Mouse (Mus musculus) hindbrain, embryonic 10.5 days (tissue): ENCODE measurements at regions not wholly inside any gene's neighbourhood (a gene's known extent, or its start where the extent isn't known, plus 50 kb on each side); places are given as distances from the start of the nearest gene placed in this dataset.

Source experiments
- DNase-seq: peaks from one replicate; pipeline ENCODE4 v3.0.0-alpha.2; 2017; ENCODE audit warnings: low spot score
- H3K27ac ChIP-seq: fragments of 300-500 bp; sonication (generic); 2 replicates; pipeline ENCODE4 v1.5.1; 2016; ENCODE audit warnings: mild to moderate bottlenecking, moderate library complexity
- H3K27me3 ChIP-seq: fragments of 300-500 bp; sonication (generic); 2 replicates; pipeline ENCODE4 v1.6.1; 2016; ENCODE audit warnings: mild to moderate bottlenecking; ENCODE audit not compliant: poor library complexity, insufficient read depth, severe bottlenecking
- H3K36me3 ChIP-seq: fragments of 300-500 bp; sonication (generic); 2 replicates; pipeline ENCODE4 v1.6.1; 2016; ENCODE audit warnings: mild to moderate bottlenecking, moderate library complexity
- H3K4me1 ChIP-seq: fragments of 300-500 bp; sonication (generic); replicated peaks from 2 replicates; pipeline ENCODE4 v1.6.1; 2016; ENCODE audit warnings: mild to moderate bottlenecking
- H3K4me3 ChIP-seq: fragments of 300-500 bp; sonication (generic); 2 replicates; pipeline ENCODE4 v1.5.1; 2016; ENCODE audit warnings: mild to moderate bottlenecking, moderate library complexity
- H3K9me3 ChIP-seq: fragments of 300-500 bp; sonication (generic); 2 replicates; pipeline ENCODE4 v1.6.1; 2016; ENCODE audit warnings: mild to moderate bottlenecking, moderate library complexity
- WGBS: fragments of 180-500 bp; shearing (Covaris S2); methylation state at CpG from one replicate; pipeline ENCODE4 v1.1.7; 2016; 5-methylcytosine and 5-hydroxymethylcytosine counted together

DNA sequence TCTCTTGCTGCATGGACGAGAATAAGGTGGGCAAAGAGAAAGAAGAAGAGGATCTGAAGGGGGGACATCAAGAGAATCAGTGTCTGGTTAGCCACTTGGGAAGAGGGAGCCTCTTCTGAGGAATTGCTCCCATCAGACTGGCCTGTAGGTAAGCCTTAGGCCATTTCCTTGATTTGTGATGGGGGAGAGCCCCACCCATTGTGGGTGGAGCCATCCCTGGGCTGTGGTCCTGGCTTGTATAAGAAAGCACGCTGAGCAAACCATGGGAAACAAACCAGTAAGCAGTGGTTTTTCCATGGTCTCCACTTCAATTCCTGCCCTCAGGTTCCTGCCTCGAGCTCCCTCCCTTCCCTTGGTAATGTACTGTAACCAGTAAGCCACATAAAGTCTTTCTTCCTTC is 57.7 kb upstream of the Sez6l start:
- 77% methylated on average over 3 of the region's 3 CpGs for WGBS
- H3K4me1 ChIP-seq, result peaks cover 22% of the 10 kb centered on the region
- H3K27ac ChIP-seq, result no peak overlapping the region
- H3K36me3 ChIP-seq, result no peaks in the 10 kb centered on the region
- DNase-seq, result no peak
- peaks cover 14% of the 10 kb centered on the region; the same call in 1 of the 2 replicates for H3K9me3 ChIP-seq
- no peak overlapping the region for H3K4me3 ChIP-seq
- H3K27me3 ChIP-seq, result peaks cover 8% of the 10 kb centered on the region; the same call in 1 of the 2 replicates

- peak; percentile 74 for DNase-seq
- 13% methylated on average over 7 of the region's 7 CpGs for WGBS
- H3K4me3 ChIP-seq, result no peak overlapping the region
- H3K4me1 ChIP-seq, result peaks cover 50% of the 10 kb centered on the region
- peaks cover 15% of the 10 kb centered on the region; the same call in 1 of the 2 replicates for H3K27me3 ChIP-seq
- H3K36me3 ChIP-seq, result no peaks in the 10 kb centered on the region
- H3K9me3 ChIP-seq, result peaks cover 10% of the 10 kb centered on the region; the same call in 1 of the 2 replicates
- peak overlapping the region; percentile 78 for H3K27ac ChIP-seq
Observed at GRCm38 (mm10) chr5:112631766-112632165, 54.8 kb upstream of the Sez6l start.

DNA sequence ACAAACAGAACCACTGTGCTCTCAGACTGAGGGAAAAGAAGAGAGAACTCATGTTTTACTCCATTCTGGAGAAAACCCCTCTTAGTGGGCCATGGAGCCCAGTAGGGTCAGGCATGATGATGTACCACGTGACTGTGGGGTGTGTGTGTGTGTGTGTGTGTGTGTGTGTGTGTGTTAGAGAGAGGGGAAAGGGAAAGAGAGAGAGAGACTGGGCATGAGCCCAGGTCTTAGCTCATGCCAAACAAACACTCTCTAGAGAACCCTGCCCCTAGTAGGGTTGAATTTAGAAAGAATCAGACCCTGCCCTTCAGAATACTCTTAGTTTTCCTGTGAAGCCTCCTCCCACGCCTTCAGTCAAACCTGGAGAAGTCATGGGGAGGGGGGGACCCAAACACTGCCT is 52.7 kb upstream of the Sez6l start:
- 72% methylated on average over 2 of the region's 2 CpGs for WGBS
- H3K27me3 ChIP-seq, result peaks cover 21% of the 10 kb centered on the region; the same call in 1 of the 2 replicates
- no peaks in the 10 kb centered on the region for H3K36me3 ChIP-seq
- no peak overlapping the region for H3K4me3 ChIP-seq
- peaks cover 10% of the 10 kb centered on the region; the same call in 1 of the 2 replicates for H3K9me3 ChIP-seq
- H3K4me1 ChIP-seq, result peaks cover 65% of the 10 kb centered on the region
- H3K27ac ChIP-seq, result peak overlapping the region; percentile 40; the same call in 1 of the 2 replicates
- no peak for DNase-seq

DNA sequence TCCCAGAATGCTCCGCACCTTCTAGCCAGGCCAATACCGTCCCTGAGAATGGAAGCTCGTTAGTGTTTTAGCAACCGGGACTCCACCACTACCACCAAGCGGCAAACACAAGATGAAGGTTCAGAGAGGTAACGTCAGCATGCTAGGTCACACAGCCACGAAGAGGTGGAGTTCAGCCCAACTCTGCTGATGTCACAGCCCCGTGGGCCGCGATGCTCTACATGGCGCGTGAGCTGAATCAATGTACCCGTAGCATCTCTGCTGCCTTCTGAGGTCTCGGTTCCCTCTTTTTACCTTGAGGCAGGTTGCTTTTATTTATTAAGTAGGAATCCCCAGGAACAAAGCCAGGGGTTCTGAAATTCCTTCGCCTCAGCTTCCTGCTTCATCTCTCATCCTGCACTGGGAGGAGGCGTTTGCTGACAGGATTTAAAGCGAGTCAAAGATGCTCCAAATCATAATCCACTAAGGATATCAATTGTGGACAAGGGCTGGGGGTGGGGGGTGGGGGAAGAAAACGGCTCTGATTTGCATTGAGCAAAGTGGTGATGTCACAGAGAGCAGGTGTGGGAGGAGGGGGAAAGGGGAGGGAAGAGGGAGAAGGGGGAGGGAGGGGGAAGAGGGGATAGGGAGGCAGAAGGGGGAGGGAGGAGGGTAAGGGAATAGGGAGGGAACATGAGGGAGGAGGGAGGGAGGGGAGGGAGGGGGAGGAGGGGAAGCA is 51.2 kb upstream of the Sez6l start:
- DNase-seq, result no peak
- WGBS, result 32% methylated on average over 18 of the region's 18 CpGs
- Histone ChIP-seq H3K4me1 (peaks cover 65% of the 10 kb centered on the region), H3K9me3 (peaks cover 10% of the 10 kb centered on the region; the same call in 1 of the 2 replicates), H3K4me3 (no peak overlapping the region), H3K27me3 (peaks cover 24% of the 10 kb centered on the region; the same call in 1 of the 2 replicates), H3K27ac (no peak overlapping the region; the same call in 1 of the 2 replicates), H3K36me3 (no peaks in the 10 kb centered on the region)

GRCm38 (mm10) chr5:112627305-112627704 is 50.3 kb upstream of the Sez6l start:
- H3K36me3 ChIP-seq, result no peaks in the 10 kb centered on the region
- no peak overlapping the region for H3K4me3 ChIP-seq
- DNase-seq, result no peak
- H3K27ac ChIP-seq, result peak overlapping the region; percentile 66
- peaks cover 64% of the 10 kb centered on the region for H3K4me1 ChIP-seq
- 59% methylated on average over 14 of the region's 14 CpGs for WGBS
- H3K27me3 ChIP-seq, result peaks cover 24% of the 10 kb centered on the region; the same call in 1 of the 2 replicates
- peaks cover 10% of the 10 kb centered on the region; the same call in 1 of the 2 replicates for H3K9me3 ChIP-seq
